Mouse (Mus musculus) forebrain, embryonic 16.5 days (tissue): ENCODE data around the gene Tex28. TPM values are rescaled to one million over a fixed set of nuclear protein-coding genes. Genes with fewer than 3 reads are reported as not detected.
"Not testable (repeated sequence)": the region's sequence is repeated elsewhere in the genome, so short reads cannot be mapped to it uniquely, and the experiment has no call there.

Experiments
- ATAC-seq: fragments of 200-750 bp; cut with Nextera tagmentation; 2 replicates; pipeline ENCODE4 v1.8.0; 2017; ENCODE audit warnings: mild to moderate bottlenecking, moderate library complexity
- H3K27ac ChIP-seq: fragments of 300-500 bp; sonication (generic); 2 replicates; pipeline ENCODE4 v1.5.1; 2014; ENCODE audit warnings: low read length, control low read depth
- H3K27me3 ChIP-seq: fragments of 300-500 bp; sonication (generic); replicated peaks from 2 replicates; pipeline ENCODE4 v1.6.1; 2014; ENCODE audit warnings: low read length; ENCODE audit not compliant: control insufficient read depth, insufficient read depth
- H3K36me3 ChIP-seq: fragments of 300-500 bp; sonication (generic); 2 replicates; pipeline ENCODE4 v1.6.1; 2014; ENCODE audit not compliant: control insufficient read depth, insufficient read depth
- H3K4me1 ChIP-seq: fragments of 300-500 bp; sonication (generic); replicated peaks from 2 replicates; pipeline ENCODE4 v1.6.1; 2014; ENCODE audit warnings: low read length; ENCODE audit not compliant: control insufficient read depth, insufficient read depth
- H3K4me2 ChIP-seq: fragments of 300-500 bp; sonication (generic); 2 replicates; pipeline ENCODE4 v1.6.1; 2014; ENCODE audit warnings: mild to moderate bottlenecking, low read length, control low read depth
- H3K4me3 ChIP-seq: fragments of 300-500 bp; sonication (generic); replicated peaks from 2 replicates; pipeline ENCODE4 v1.5.1; 2014; ENCODE audit warnings: mild to moderate bottlenecking, low read length, control low read depth
- H3K9ac ChIP-seq: fragments of 300-500 bp; sonication (generic); replicated peaks from 2 replicates; pipeline ENCODE4 v1.6.1; 2014; ENCODE audit warnings: low read depth, low read length, control low read depth
- H3K9me3 ChIP-seq: fragments of 300-500 bp; sonication (generic); 2 replicates; pipeline ENCODE4 v1.6.1; 2016; ENCODE audit warnings: low read length; ENCODE audit not compliant: control insufficient read depth
- WGBS: fragments of 180-500 bp; shearing (Covaris S2); extraction: QIAGEN DNeasy Blood & Tissue Kit; methylation state at CpG from one replicate; pipeline ENCODE4 v1.1.7; 2014; 5-methylcytosine and 5-hydroxymethylcytosine counted together
- polyA plus RNA-seq: library from polyadenylated mRNA; unstranded; fragments of >200 nt; fragmentation: Nextera tagmentation; extraction: Ambion mirVana; gene quantifications from 2 replicates; pipeline ENCODE4 v1.2.1, GENCODE M21; 2015

Gene Tex28
- polyA plus RNA-seq = not detected in 2 replicates

GRCm38 (mm10) chrX:74167738-74168137, at the start of gene Tex28:
Gene Tex28 (minus strand): TSS chrX:74167838.
- Histone ChIP-seq H3K4me2 (no peak within 1 kb of the TSS), H3K9ac (no peak within 1 kb of the TSS), H3K36me3 (no peaks in the 10 kb centered on the region), H3K27me3 (no peaks in the 10 kb centered on the region), H3K4me1 (no peaks in the 10 kb centered on the region), H3K9me3 (no peaks in the 10 kb centered on the region), H3K4me3 (no peak within 1 kb of the TSS), H3K27ac (no peak within 1 kb of the TSS)
- ATAC-seq = no peak
- 85% methylated on average over 1 of the region's 1 CpGs for WGBS

- H3K9me3 ChIP-seq = no peaks in the 10 kb centered on the region
- no peak overlapping the region for H3K4me3 ChIP-seq
- no peak overlapping the region for H3K9ac ChIP-seq
- no peaks in the 10 kb centered on the region for H3K27me3 ChIP-seq
- H3K4me1 ChIP-seq = no peaks in the 10 kb centered on the region
- 92% methylated on average over 2 of the region's 2 CpGs for WGBS
- H3K36me3 ChIP-seq = no peaks in the 10 kb centered on the region
- H3K4me2 ChIP-seq = no peak overlapping the region
- no peak for ATAC-seq
- no peak overlapping the region for H3K27ac ChIP-seq
These were observed 35.9 kb upstream of the Tex28 start for GRCm38 (mm10) chrX:74203556-74203955.

GRCm38 (mm10) chrX:74176959-74177358, 9.3 kb upstream of the Tex28 start, which contains the start of gene Tktl1:
Gene Tktl1 (plus strand): TSS chrX:74177259.
- ATAC-seq = no peak
- no peak within 1 kb of the TSS for H3K4me3 ChIP-seq
- WGBS = 89% methylated on average over 17 of the region's 17 CpGs

GRCm38 (mm10) chrX:74135263-74135662, 32.4 kb downstream of the Tex28 start, which contains the start of gene Mecp2:
Gene Mecp2 (minus strand): TSS chrX:74135363.
- H3K4me3 ChIP-seq = not testable (repeated sequence)
- WGBS = 36% methylated on average over 1 of the region's 1 CpGs

More at GRCm38 (mm10) chrX:74176959-74177358, 9.3 kb upstream of the Tex28 start, which contains the start of gene Tktl1:
- H3K9ac ChIP-seq = no peak within 1 kb of the TSS
- no peaks in the 10 kb centered on the region for H3K36me3 ChIP-seq
- no peaks in the 10 kb centered on the region for H3K4me1 ChIP-seq
- H3K9me3 ChIP-seq = no peaks in the 10 kb centered on the region
- no peak within 1 kb of the TSS for H3K27ac ChIP-seq
- H3K27me3 ChIP-seq = no peaks in the 10 kb centered on the region
- H3K4me2 ChIP-seq = no peak within 1 kb of the TSS

GRCm38 (mm10) chrX:74127164-74127563, 40.5 kb downstream of the Tex28 start, which contains the start of gene Opn1mw:
Gene Opn1mw (plus strand): TSS chrX:74127464.
- Histone ChIP-seq H3K36me3 (no peaks in the 10 kb centered on the region), H3K27me3 (no peaks in the 10 kb centered on the region), H3K27ac (no peak within 1 kb of the TSS), H3K9ac (no peak within 1 kb of the TSS), H3K9me3 (no peaks in the 10 kb centered on the region), H3K4me1 (no peaks in the 10 kb centered on the region), H3K4me3 (no peak within 1 kb of the TSS), H3K4me2 (no peak within 1 kb of the TSS)
- no peak for ATAC-seq

More at GRCm38 (mm10) chrX:74135263-74135662, 32.4 kb downstream of the Tex28 start, which contains the start of gene Mecp2:
- H3K36me3 ChIP-seq, ATAC-seq, H3K27ac ChIP-seq, H3K4me2 ChIP-seq, H3K9me3 ChIP-seq, H3K27me3 ChIP-seq, H3K9ac ChIP-seq, H3K4me1 ChIP-seq: not testable (repeated sequence)

GRCm38 (mm10) chrX:74124975-74125374, 42.7 kb downstream of the Tex28 start:
- Histone ChIP-seq H3K4me3 (no peak overlapping the region), H3K4me2 (no peak overlapping the region), H3K27ac (no peak overlapping the region), H3K9ac (no peak overlapping the region), H3K9me3 (no peaks in the 10 kb centered on the region), H3K36me3 (no peaks in the 10 kb centered on the region), H3K27me3 (no peaks in the 10 kb centered on the region), H3K4me1 (no peaks in the 10 kb centered on the region)
- ATAC-seq = no peak
- 63% methylated on average over 2 of the region's 2 CpGs for WGBS

- Histone ChIP-seq H3K36me3 (no peaks in the 10 kb centered on the region), H3K4me1 (no peaks in the 10 kb centered on the region), H3K27ac (no peak overlapping the region), H3K4me2 (peak overlapping the region; percentile 41), H3K27me3 (no peaks in the 10 kb centered on the region), H3K9me3 (no peaks in the 10 kb centered on the region), H3K4me3 (peak overlapping the region; percentile 27), H3K9ac (no peak overlapping the region)
- ATAC-seq = peak; percentile 77
- WGBS = 21% methylated on average over 10 of the region's 10 CpGs
These were observed 52.1 kb downstream of the Tex28 start for GRCm38 (mm10) chrX:74115511-74115910.

- H3K36me3 ChIP-seq = no peaks in the 10 kb centered on the region
- H3K9ac ChIP-seq = no peak overlapping the region
These were observed 53.6 kb downstream of the Tex28 start for GRCm38 (mm10) chrX:74114036-74114435.

GRCm38 (mm10) chrX:74108747-74109146, 58.9 kb downstream of the Tex28 start:
- WGBS = 43% methylated on average over 3 of the region's 3 CpGs
- Histone ChIP-seq H3K4me2 (no peak overlapping the region), H3K36me3 (no peaks in the 10 kb centered on the region), H3K9ac (no peak overlapping the region), H3K27me3 (no peaks in the 10 kb centered on the region), H3K27ac (no peak overlapping the region), H3K4me1 (no peaks in the 10 kb centered on the region), H3K9me3 (no peaks in the 10 kb centered on the region), H3K4me3 (no peak overlapping the region)
- ATAC-seq = no peak

More at GRCm38 (mm10) chrX:74114036-74114435, 53.6 kb downstream of the Tex28 start:
- no peak for ATAC-seq
- H3K9me3 ChIP-seq = no peaks in the 10 kb centered on the region
- no peak overlapping the region for H3K27ac ChIP-seq
- H3K27me3 ChIP-seq = no peaks in the 10 kb centered on the region
- no peak overlapping the region for H3K4me3 ChIP-seq
- H3K4me1 ChIP-seq = no peaks in the 10 kb centered on the region
- H3K4me2 ChIP-seq = no peak overlapping the region

- Histone ChIP-seq H3K9me3 (no peaks in the 10 kb centered on the region), H3K4me3 (no peak overlapping the region), H3K4me2 (no peak overlapping the region), H3K9ac (no peak overlapping the region), H3K36me3 (no peaks in the 10 kb centered on the region), H3K27ac (no peak overlapping the region), H3K27me3 (no peaks in the 10 kb centered on the region), H3K4me1 (no peaks in the 10 kb centered on the region)
- no peak for ATAC-seq
- WGBS = 67% methylated on average over 2 of the region's 2 CpGs
These were observed 61.7 kb downstream of the Tex28 start for GRCm38 (mm10) chrX:74105916-74106315.
